Mouse (Mus musculus) lung, embryonic 14.5 days (tissue): ENCODE results near the gene Scube1. TPM values are rescaled to one million over a fixed set of nuclear protein-coding genes. Genes with fewer than 3 reads are reported as not detected.

ENCODE experiments used
- ATAC-seq: fragments of 200-750 bp; cut with Nextera tagmentation; 2 replicates; pipeline ENCODE4 v1.8.0; 2017; ENCODE audit warnings: mild to moderate bottlenecking, moderate TSS enrichment, moderate library complexity; ENCODE audit not compliant: insufficient read depth
- DNase-seq: peaks from one replicate; pipeline ENCODE4 v3.0.0-alpha.2; 2015
- H3K27ac ChIP-seq: fragments of 300-500 bp; sonication (generic); 2 replicates; pipeline ENCODE4 v1.5.1; 2014; ENCODE audit warnings: low read depth, mild to moderate bottlenecking, moderate library complexity
- H3K27me3 ChIP-seq: fragments of 300-500 bp; sonication (generic); 2 replicates; pipeline ENCODE4 v1.6.1; 2014; ENCODE audit warnings: low read length, control low read depth; ENCODE audit not compliant: insufficient read depth
- H3K36me3 ChIP-seq: fragments of 300-500 bp; sonication (generic); 2 replicates; pipeline ENCODE4 v1.6.1; 2014; ENCODE audit warnings: control low read depth; ENCODE audit not compliant: insufficient read depth
- H3K4me1 ChIP-seq: fragments of 300-500 bp; sonication (generic); 2 replicates; pipeline ENCODE4 v1.6.1; 2014; ENCODE audit warnings: antibody characterized with exemption, control low read depth; ENCODE audit not compliant: insufficient read depth
- H3K4me2 ChIP-seq: fragments of 300-500 bp; sonication (generic); 2 replicates; pipeline ENCODE4 v1.6.1; 2014; ENCODE audit warnings: mild to moderate bottlenecking
- H3K4me3 ChIP-seq: fragments of 300-500 bp; sonication (generic); 2 replicates; pipeline ENCODE4 v1.5.1; 2014; ENCODE audit warnings: low read depth, low read length
- H3K9ac ChIP-seq: fragments of 300-500 bp; sonication (generic); 2 replicates; pipeline ENCODE4 v1.6.1; 2014
- H3K9me3 ChIP-seq: fragments of 300-500 bp; sonication (generic); 2 replicates; pipeline ENCODE4 v1.6.1; 2016; ENCODE audit warnings: low read depth, low read length, control low read depth
- CTCF ChIP-seq: IDR thresholded peaks from 2 replicates; pipeline ENCODE4 v1.5.1; 2016; ENCODE audit warnings: antibody characterized with exemption, low read depth
- WGBS: fragments of 180-500 bp; shearing (Covaris S2); extraction: QIAGEN DNeasy Blood & Tissue Kit; methylation state at CpG from one replicate; pipeline ENCODE4 v1.1.7; 2014; 5-methylcytosine and 5-hydroxymethylcytosine counted together
- polyA plus RNA-seq: library from polyadenylated mRNA; unstranded; fragments of >200 nt; fragmentation: Nextera tagmentation; extraction: Ambion mirVana; gene quantifications from 2 replicates; pipeline ENCODE4 v1.2.1, GENCODE M21; 2014

Gene Scube1
- polyA plus RNA-seq, 1 experiment from 2014 or later, result 6.0 TPM

GRCm38 (mm10) chr15:83596833-83597232 lies 128.0 kb downstream of the Scube1 start:
- 87% methylated on average over 4 of the region's 4 CpGs for WGBS
- no peak for DNase-seq
- H3K27ac ChIP-seq, result no peak overlapping the region
- ATAC-seq, result no peak
- H3K9ac ChIP-seq, result no peak overlapping the region
- H3K4me2 ChIP-seq, result no peak overlapping the region
- no peak for TF ChIP-seq CTCF
- H3K9me3 ChIP-seq, result no peaks in the 10 kb centered on the region
- H3K36me3 ChIP-seq, result no peaks in the 10 kb centered on the region
- H3K4me3 ChIP-seq, result no peak overlapping the region
- H3K27me3 ChIP-seq, result no peaks in the 10 kb centered on the region
- H3K4me1 ChIP-seq, result no peaks in the 10 kb centered on the region

DNA sequence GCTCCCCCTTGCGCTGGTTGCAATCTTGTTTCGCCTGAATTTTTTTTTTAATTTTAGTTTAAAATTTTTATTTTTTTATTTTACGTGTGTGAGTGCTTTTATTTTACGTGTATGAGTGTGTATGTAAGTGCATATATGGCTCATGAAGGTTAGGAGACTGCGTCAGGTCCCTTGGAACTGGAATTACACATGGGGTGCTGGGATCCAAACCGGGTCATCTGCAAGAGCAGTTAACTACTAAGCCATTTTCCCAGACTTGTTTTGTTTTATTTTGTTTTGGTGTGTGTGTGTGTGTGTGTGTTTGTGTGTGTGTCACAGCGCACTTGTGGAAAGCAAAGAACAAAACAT lies 129.5 kb downstream of the Scube1 start:
- no peak for TF ChIP-seq CTCF
- peak; percentile 10; the same call in 1 of the 2 replicates for ATAC-seq
- peak overlapping the region; percentile 75; the same call in 1 of the 2 replicates for H3K9ac ChIP-seq
- H3K4me2 ChIP-seq, result peak overlapping the region; percentile 97
- H3K27ac ChIP-seq, result no peak overlapping the region
- no peaks in the 10 kb centered on the region for H3K27me3 ChIP-seq
- H3K9me3 ChIP-seq, result no peaks in the 10 kb centered on the region
- 30% methylated on average over 7 of the region's 7 CpGs for WGBS
- peak overlapping the region; percentile 79 for H3K4me3 ChIP-seq
- no peaks in the 10 kb centered on the region for H3K4me1 ChIP-seq
- H3K36me3 ChIP-seq, result 0 out of 2 replicates have a peak, but pooled peaks cover 3% of the 10 kb centered on the region
- no peak for DNase-seq

DNA sequence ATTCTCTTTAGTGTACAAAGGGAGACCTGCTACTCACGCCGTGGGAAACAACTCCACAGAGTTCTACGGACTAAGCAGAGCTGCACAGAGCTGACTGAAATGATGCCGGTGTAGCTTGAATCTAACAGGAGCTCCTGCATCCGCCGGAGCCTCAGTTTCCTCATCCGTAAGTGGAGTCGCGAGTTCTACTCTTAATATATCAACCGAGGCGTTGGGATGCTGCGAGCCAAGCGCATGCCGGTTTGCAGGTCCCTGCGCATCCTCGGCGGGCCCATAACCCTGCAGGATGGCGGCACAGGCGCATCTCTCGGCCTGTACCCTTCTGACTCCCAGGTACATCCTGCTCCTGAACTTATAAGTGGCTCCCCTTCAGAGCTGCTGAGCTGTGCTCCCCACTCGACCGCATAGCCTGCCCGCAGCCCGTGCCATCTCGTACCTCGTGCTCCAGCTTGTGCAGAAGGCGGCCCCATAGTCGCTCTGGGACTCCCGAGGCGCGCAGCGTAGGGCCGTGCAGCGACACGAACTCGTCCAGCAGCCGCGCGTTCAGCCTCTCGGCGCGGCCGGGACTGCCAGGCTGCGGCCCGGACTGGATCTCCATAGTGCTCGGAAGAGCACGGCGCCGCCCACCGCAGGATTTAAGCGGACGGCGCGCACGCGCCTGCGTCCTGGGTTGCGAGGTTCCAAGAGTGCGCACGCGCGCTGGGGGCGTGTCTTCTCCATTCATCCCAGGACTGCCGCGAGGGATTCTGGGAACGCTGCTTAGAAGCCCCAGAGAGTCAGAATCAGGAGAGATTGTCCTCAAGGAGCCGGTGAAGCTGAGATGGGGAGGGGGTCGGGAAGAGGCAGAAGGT lies 130.1 kb downstream of the Scube1 start, which contains the start of gene Ttll12:
Ttll12 (minus strand) TSS at position 645 of the 851 bp plus-strand sequence.
- Histone ChIP-seq H3K9ac (peak within 1 kb of the TSS; percentile 75), H3K9me3 (no peaks in the 10 kb centered on the region), H3K36me3 (0 out of 2 replicates have a peak, but pooled peaks cover 3% of the 10 kb centered on the region), H3K4me3 (peak within 1 kb of the TSS; percentile 79), H3K27ac (peak within 1 kb of the TSS; percentile 50; the same call in 1 of the 2 replicates), H3K27me3 (no peaks in the 10 kb centered on the region), H3K4me1 (no peaks in the 10 kb centered on the region), H3K4me2 (peak within 1 kb of the TSS; percentile 97)
- WGBS, result under 1% methylated on average over 68 of the region's 68 CpGs
- ATAC-seq (peak; percentile 92), DNase-seq (peak; percentile 100)
- no peak for TF ChIP-seq CTCF

DNA sequence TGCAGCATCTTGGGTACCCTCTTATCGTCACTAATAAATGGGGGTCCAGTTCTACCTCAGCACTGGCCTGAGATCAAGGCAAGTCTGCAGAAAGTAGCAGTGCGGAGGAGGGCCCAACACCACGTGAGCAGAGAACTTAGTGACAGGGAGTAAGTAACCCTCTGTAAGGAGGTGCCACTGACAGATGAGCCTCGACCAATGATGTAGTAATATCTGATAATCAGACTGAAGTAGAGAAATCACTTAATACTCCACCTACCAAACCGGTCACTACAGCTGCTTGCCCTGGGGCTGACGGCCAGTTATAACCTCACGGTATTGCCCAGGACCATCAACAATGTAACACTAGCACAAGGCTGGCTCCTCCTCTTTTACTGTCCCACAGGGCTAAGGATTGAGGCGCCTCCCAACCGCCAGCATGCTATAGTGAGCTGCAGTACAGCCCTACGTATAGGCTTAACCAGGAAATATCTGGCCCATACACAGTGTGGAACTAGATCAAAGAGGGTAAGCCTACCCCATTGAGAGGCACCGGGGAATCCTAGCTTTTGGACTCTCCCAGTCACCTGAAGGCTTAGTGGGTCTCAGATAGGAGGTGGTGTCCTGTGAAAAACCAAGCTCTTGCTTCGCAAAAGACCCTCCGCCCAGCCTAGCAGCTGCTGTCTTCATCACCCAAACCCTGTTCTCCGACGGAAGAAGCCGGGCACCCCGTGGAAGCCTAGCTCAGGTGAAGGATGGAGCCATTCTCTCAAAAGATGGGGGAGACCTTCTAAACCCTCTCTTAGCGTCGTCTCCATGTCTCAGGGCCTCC lies 130.9 kb downstream of the Scube1 start:
- H3K27me3 ChIP-seq, result no peaks in the 10 kb centered on the region
- 10% methylated on average over 19 of the region's 19 CpGs for WGBS
- peak overlapping the region; percentile 97 for H3K4me2 ChIP-seq
- peak overlapping the region; percentile 79 for H3K4me3 ChIP-seq
- no peaks in the 10 kb centered on the region for H3K9me3 ChIP-seq
- peak; percentile 63 for ATAC-seq
- no peaks in the 10 kb centered on the region for H3K4me1 ChIP-seq
- TF ChIP-seq CTCF, result no peak
- H3K27ac ChIP-seq, result peak overlapping the region; percentile 50; the same call in 1 of the 2 replicates
- 0 out of 2 replicates have a peak, but pooled peaks cover 3% of the 10 kb centered on the region for H3K36me3 ChIP-seq
- DNase-seq, result peak; percentile 63
- peak overlapping the region; percentile 75 for H3K9ac ChIP-seq

DNA sequence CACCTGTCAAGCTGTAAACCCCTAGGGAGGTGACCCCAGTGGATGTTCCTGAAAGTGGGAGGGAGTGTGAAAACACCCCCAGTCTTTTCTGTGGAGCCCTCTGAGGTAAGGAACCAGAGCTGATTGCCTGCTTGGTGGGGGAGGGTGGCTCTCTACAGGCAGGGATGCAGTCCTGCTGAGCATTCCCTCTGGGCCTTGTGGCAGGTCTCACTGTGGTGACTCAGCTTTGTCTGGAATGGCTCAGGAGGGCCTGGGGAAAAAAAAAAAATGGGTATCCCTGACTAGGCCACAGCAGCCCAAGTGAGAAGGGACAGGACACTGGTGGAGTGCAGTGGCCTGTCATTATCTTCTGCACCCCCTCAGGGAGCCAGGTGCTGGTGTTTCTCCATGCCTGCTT lies 131.6 kb downstream of the Scube1 start:
- Histone ChIP-seq H3K27ac (no peak overlapping the region; the same call in 1 of the 2 replicates), H3K9me3 (no peaks in the 10 kb centered on the region), H3K9ac (peak overlapping the region; percentile 44), H3K4me1 (no peaks in the 10 kb centered on the region), H3K27me3 (no peaks in the 10 kb centered on the region), H3K36me3 (peaks cover 7% of the 10 kb centered on the region), H3K4me2 (peak overlapping the region; percentile 97), H3K4me3 (peak overlapping the region; percentile 79)
- ATAC-seq (no peak), DNase-seq (no peak)
- no peak for TF ChIP-seq CTCF

DNA sequence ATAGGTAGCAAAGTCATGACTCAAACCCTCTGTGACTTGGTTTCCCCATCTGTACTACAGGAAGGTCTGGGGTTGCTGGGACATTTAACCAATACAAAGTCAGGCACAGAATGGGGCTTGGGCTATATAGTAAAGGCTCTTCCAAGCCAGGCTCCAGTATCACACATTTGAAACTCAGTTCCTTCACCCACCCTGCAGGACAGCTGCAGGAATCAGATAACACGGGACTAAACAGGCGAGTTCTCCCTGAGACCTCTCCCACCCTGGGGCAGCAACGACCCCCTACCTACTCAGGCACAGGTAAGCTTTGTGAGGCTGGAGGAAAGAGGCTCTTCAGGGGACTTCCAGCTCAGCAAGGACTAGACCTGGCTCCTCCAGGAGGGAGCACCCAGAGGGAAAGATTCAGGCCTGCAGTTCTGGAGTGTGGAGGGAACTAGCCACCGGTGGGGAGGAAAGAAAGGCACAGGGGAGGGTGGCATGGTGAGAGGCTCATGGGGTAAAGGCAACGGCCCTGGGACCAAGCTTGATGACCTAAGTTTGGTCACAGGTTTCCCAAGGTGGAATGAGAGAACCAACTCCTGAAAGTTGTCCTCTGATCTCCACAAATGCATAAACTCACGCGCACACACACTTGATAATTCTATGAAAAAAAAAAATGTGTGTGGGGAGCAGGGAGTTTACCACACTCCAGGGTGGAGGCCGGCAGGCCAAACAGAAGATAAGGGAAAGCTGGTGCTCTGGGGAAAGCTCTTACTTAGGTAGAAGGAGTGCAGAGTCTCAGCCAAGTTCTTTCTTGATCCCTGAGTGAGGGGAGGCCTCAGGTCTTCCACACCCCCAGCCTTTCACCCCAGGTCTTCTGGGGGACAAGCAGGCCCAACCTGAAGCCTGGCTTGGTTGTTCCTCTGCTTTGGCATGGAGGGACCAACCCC lies 132.3 kb downstream of the Scube1 start:
- H3K27me3 ChIP-seq, result no peaks in the 10 kb centered on the region
- peaks cover 10% of the 10 kb centered on the region for H3K36me3 ChIP-seq
- H3K4me3 ChIP-seq, result peak overlapping the region; percentile 79; the same call in 1 of the 2 replicates
- DNase-seq, result no peak
- no peak for ATAC-seq
- peak overlapping the region; percentile 42; the same call in 1 of the 2 replicates for H3K27ac ChIP-seq
- H3K9ac ChIP-seq, result peak overlapping the region; percentile 44
- TF ChIP-seq CTCF, result no peak
- H3K9me3 ChIP-seq, result no peaks in the 10 kb centered on the region
- no peaks in the 10 kb centered on the region for H3K4me1 ChIP-seq
- WGBS, result 54% methylated on average over 8 of the region's 8 CpGs
- peak overlapping the region; percentile 97 for H3K4me2 ChIP-seq
